Mouse (Mus musculus) heart, postnatal 0 days (tissue): Measurements from ENCODE around the gene Pappa2. TPM values are rescaled to one million over a fixed set of nuclear protein-coding genes. Genes with fewer than 3 reads are reported as not detected.

ENCODE experiments used
- ATAC-seq: fragments of 200-750 bp; cut with Nextera tagmentation; 2 replicates; pipeline ENCODE4 v1.8.0; 2017; ENCODE audit warnings: low read depth, moderate number of reproducible peaks, moderate library complexity; ENCODE audit not compliant: insufficient read depth
- DNase-seq: peaks from one replicate; pipeline ENCODE4 v3.0.0-alpha.2; 2016; ENCODE audit warnings: low spot score
- H3K27ac ChIP-seq: fragments of 300-500 bp; sonication (generic); 2 replicates; pipeline ENCODE4 v1.5.1; 2014; ENCODE audit warnings: low read depth, mild to moderate bottlenecking
- H3K27me3 ChIP-seq: fragments of 300-500 bp; sonication (generic); 2 replicates; pipeline ENCODE4 v1.6.1; 2014; ENCODE audit warnings: low read length, mixed read lengths; ENCODE audit not compliant: control insufficient read depth, insufficient read depth
- H3K36me3 ChIP-seq: fragments of 300-500 bp; sonication (generic); replicated peaks from 2 replicates; pipeline ENCODE4 v1.6.1; 2014; ENCODE audit warnings: low read length, mixed read lengths; ENCODE audit not compliant: control insufficient read depth, insufficient read depth
- H3K4me1 ChIP-seq: fragments of 300-500 bp; sonication (generic); 2 replicates; pipeline ENCODE4 v1.6.1; 2014; ENCODE audit warnings: antibody characterized with exemption; ENCODE audit not compliant: control insufficient read depth, insufficient read depth
- H3K4me2 ChIP-seq: fragments of 300-500 bp; sonication (generic); 2 replicates; pipeline ENCODE4 v1.6.1; 2014; ENCODE audit warnings: low read depth, mild to moderate bottlenecking, low read length, moderate library complexity
- H3K4me3 ChIP-seq: fragments of 300-500 bp; sonication (generic); 2 replicates; pipeline ENCODE4 v1.5.1; 2014; ENCODE audit warnings: low read depth, low read length
- H3K9ac ChIP-seq: fragments of 300-500 bp; sonication (generic); replicated peaks from 2 replicates; pipeline ENCODE4 v1.6.1; 2014; ENCODE audit warnings: low read depth, low read length, mixed read lengths
- H3K9me3 ChIP-seq: fragments of 300-500 bp; sonication (generic); replicated peaks from 2 replicates; pipeline ENCODE4 v1.6.1; 2016; ENCODE audit warnings: low read length; ENCODE audit not compliant: control insufficient read depth
- CTCF ChIP-seq: IDR thresholded peaks from 2 replicates; pipeline ENCODE4 v1.5.1; 2016; ENCODE audit warnings: antibody characterized with exemption, control low read depth, low read depth
- EP300 ChIP-seq: IDR thresholded peaks from 2 replicates; pipeline ENCODE4 v1.6.1; 2016; ENCODE audit warnings: antibody characterized with exemption, low read depth
- WGBS: fragments of 180-500 bp; shearing (Covaris S2); extraction: QIAGEN DNeasy Blood & Tissue Kit; methylation state at CpG from one replicate; pipeline ENCODE4 v1.1.7; 2014; 5-methylcytosine and 5-hydroxymethylcytosine counted together
- polyA plus RNA-seq: library from polyadenylated mRNA; unstranded; fragments of >200 nt; fragmentation: Nextera tagmentation; extraction: Ambion mirVana; gene quantifications from 2 replicates; pipeline ENCODE4 v1.2.1, GENCODE M21; 2015
- total RNA-seq: library from RNA; depleted of rRNA; stranded (reverse); fragments of >200 nt; gene quantifications from 2 replicates; pipeline ENCODE4 v1.2.3, GENCODE M21; 2014; ENCODE audit warnings: low replicate concordance

The Pappa2 gene
- total and polyA plus RNA-seq, 2 experiments from 2014 or later, result 0.08 to 0.16 TPM

DNA sequence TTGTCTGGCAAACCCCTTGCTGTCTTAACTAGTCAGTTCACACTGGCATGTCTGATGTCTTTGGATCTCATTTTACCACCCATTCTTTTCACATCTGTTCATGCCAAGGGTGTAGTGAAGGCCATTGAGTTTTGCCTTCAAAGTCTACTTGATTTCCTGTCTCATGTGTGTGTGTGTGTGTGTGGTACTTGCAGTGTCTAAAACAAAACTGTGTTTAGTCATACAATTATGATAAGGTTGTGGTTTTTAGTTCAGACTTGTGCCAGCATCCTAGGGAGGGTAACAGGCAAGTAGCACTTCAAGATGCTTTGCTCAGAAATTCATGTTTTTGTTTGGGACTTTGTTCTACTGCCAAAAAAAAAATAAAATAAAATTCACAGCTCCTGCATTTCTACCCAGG is 216.1 kb downstream of the Pappa2 start:
- no peaks in the 10 kb centered on the region for H3K27me3 ChIP-seq
- no peaks in the 10 kb centered on the region for H3K9me3 ChIP-seq
- no peak overlapping the region for H3K27ac ChIP-seq
- no peak overlapping the region for H3K4me2 ChIP-seq
- TF ChIP-seq CTCF, result no peak
- TF ChIP-seq EP300, result no peak
- no peak overlapping the region for H3K9ac ChIP-seq
- ATAC-seq (no peak), DNase-seq (no peak)
- H3K4me1 ChIP-seq, result 0 out of 2 replicates have a peak, but pooled peaks cover 7% of the 10 kb centered on the region
- no peaks in the 10 kb centered on the region for H3K36me3 ChIP-seq
- no peak overlapping the region for H3K4me3 ChIP-seq

DNA sequence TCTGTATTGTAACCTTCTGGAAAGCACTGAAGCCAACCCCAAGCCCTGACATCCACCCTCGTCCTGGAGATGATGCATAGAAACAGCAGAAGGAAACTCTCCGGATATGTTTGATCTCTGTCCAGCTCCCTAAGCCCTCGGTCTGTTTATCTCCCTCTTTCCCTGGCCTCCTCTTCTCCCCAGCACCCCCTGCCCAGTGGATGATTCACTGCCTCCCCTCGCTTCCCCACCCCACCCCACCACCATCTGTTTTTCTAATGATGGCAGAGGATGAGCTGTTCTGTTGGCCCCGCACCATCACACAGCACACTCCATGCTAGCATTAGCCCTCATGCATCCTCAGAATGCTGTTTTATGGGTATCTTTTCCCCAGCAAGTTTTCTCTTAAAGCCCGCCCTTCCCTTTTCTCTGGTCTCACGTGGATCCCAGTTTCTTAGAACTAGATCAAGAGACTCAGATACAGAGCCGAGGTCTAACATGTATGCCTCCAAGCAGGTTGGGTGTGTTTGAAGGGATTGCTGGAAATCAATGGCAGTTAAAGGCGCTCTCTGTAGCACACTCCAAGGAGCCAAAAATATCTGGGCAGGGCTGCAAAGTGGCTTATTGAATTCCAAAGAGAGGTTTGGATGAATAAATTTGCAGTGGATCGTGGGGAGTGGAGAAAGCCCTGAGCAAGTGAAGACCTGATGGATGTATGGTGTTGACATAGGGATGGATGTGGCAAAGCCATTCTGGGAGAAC is 231.8 kb downstream of the Pappa2 start:
- Histone ChIP-seq H3K9ac (no peak overlapping the region), H3K27ac (no peak overlapping the region), H3K36me3 (no peaks in the 10 kb centered on the region), H3K4me1 (no peaks in the 10 kb centered on the region), H3K4me3 (no peak overlapping the region), H3K9me3 (no peaks in the 10 kb centered on the region), H3K27me3 (no peaks in the 10 kb centered on the region), H3K4me2 (no peak overlapping the region)
- ATAC-seq (no peak), DNase-seq (no peak)
- no peak for TF ChIP-seq CTCF
- no peak for TF ChIP-seq EP300
- WGBS, result 55% methylated on average over 10 of the region's 10 CpGs

DNA sequence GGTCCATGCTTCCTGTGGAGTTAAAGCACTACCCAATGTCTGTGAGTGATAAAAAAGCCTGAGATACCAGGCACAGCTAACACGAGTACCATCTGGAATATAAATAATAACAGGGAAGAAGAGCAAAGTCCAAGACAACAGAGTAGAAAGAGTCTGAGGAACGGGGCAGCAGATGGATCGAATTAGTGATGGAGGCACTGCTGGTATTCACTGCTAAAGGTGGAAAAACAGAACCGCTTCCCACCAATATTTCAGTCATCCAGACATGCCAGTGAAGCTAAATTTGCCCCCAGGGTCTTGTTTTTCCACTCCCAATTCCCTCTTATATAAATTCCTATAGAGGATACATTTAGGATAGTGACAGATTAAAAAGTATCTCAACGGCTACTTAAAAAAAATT is 238.8 kb downstream of the Pappa2 start:
- ATAC-seq (no peak), DNase-seq (no peak)
- peaks cover 5% of the 10 kb centered on the region; the same call in 1 of the 2 replicates for H3K4me1 ChIP-seq
- no peaks in the 10 kb centered on the region for H3K36me3 ChIP-seq
- H3K4me3 ChIP-seq, result no peak overlapping the region
- H3K27me3 ChIP-seq, result no peaks in the 10 kb centered on the region
- no peak overlapping the region for H3K27ac ChIP-seq
- 76% methylated on average over 5 of the region's 5 CpGs for WGBS
- H3K9ac ChIP-seq, result no peak overlapping the region
- no peak overlapping the region for H3K4me2 ChIP-seq
- no peak for TF ChIP-seq CTCF
- no peaks in the 10 kb centered on the region for H3K9me3 ChIP-seq

DNA sequence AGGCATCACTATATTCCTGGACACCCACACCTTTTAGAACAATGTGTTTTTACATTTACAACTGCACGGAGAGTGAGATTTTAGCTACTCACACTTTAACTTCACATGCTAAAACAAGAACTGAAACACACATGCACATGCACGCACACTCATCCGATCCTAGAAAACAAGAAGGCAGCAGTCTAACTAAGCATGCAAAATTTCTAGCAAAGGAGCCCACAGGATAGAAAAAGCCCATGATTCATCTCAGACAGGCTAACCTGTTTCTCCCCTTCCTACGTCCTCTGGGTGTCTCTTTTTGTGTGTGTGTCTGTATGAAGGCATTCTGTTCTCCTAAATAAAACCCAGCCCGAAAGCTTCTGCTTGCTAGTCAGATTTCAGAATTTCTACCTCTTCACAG is 239.3 kb downstream of the Pappa2 start:
- Histone ChIP-seq H3K9me3 (no peaks in the 10 kb centered on the region), H3K4me3 (no peak overlapping the region), H3K9ac (no peak overlapping the region), H3K27ac (no peak overlapping the region), H3K4me2 (no peak overlapping the region), H3K4me1 (peaks cover 5% of the 10 kb centered on the region; the same call in 1 of the 2 replicates), H3K36me3 (no peaks in the 10 kb centered on the region), H3K27me3 (no peaks in the 10 kb centered on the region)
- DNase-seq, result no peak
- TF ChIP-seq CTCF, result no peak
- no peak for TF ChIP-seq EP300
- ATAC-seq, result no peak
- WGBS, result 86% methylated on average over 5 of the region's 5 CpGs

DNA sequence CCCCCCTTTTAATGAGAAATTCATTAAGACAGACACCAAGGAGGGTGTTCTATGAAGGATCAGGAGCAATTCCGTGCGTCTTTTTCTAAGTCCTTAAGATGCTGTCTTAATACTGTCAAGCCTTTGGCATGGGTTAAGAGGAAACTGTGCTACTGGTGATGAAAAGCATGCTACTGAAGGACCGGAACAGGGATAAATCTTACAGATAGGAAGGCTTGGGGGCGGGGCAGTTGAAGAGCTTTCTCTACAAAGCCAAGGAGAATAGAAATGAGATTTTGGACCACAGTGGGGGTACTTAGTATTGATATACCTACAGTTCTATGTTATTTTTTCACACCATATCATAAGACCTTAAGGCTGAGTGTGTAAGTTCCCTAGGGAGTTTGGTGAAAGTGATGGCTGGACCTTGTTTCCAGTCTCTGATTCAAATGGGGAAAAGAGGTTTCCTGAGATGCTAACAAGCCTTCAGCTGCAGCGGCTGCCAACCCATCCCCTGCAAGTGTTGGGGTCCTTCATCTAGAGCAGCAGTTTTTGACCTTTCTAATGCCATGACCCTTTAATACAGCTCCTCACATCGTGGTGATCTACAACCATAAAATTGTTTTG is 240.0 kb downstream of the Pappa2 start:
- no peak for DNase-seq
- H3K9me3 ChIP-seq, result no peaks in the 10 kb centered on the region
- H3K4me3 ChIP-seq, result no peak overlapping the region
- no peak overlapping the region for H3K27ac ChIP-seq
- TF ChIP-seq EP300 (no peak), CTCF (no peak)
- no peak overlapping the region for H3K4me2 ChIP-seq
- no peak for ATAC-seq
- peaks cover 5% of the 10 kb centered on the region; the same call in 1 of the 2 replicates for H3K4me1 ChIP-seq
- H3K27me3 ChIP-seq, result no peaks in the 10 kb centered on the region
- no peak overlapping the region for H3K9ac ChIP-seq
- 65% methylated on average over 6 of the region's 6 CpGs for WGBS
- no peaks in the 10 kb centered on the region for H3K36me3 ChIP-seq
